Mouse (Mus musculus): Measurements from ENCODE around the gene Eef1a1. TPM values are rescaled to one million over a fixed set of nuclear protein-coding genes. Genes with fewer than 3 reads are reported as not detected.
A peak's percentile ranks its signal among the peaks of the same experiment; 100 is the strongest.

Eef1a1 gene
- polyA plus RNA-seq (2015; fragmentation: Nextera tagmentation; extraction: Ambion mirVana), result 4,476 and 4,740 TPM in 2 replicates

DNA sequence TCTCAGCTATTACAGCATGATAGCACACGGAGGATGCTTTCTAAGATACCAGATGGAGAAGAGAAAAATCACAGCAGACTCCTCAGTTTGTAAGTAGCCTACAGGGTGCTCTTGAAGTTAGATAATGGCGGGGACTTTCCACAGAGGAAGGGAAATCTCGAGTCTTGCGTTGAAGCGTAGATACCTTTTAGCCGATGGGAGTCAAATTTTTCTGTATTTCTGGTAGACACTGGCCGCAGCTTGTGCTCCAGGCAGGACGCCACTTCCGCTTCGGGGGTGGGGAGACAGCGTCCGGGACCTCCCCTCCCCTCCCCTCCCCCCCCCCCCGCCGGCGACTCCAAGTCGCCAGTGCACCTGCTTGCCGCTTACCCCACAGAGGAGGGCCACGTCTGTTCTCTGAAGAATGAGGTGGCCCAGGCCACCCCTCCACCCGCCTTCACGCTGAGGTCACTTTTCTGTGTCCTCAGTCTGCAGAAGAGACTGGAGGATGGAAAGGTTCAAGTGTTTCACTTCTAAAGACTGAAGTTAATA lies at the start of gene Eef1a1:
Eef1a1 (minus strand) TSS at position 262 of the 531 bp plus-strand sequence.
- Histone ChIP-seq H3K4me1 (replicated peaks; ENCODE audit: control insufficient read depth, insufficient read depth, low read length) (peaks cover 3% of the 10 kb centered on the region; the same call in 1 of the 2 replicates), H3K27me3 (ENCODE audit: control insufficient read depth, insufficient read depth, low read depth, low read length) (no peaks in the 10 kb centered on the region), H3K27ac (ENCODE audit: low read length) (peak within 1 kb of the TSS; percentile 79), H3K9me3 (ENCODE audit: control insufficient read depth, low read length) (no peaks in the 10 kb centered on the region), H3K4me3 (ENCODE audit: low read length) (peak within 1 kb of the TSS; percentile 56), H3K4me2 (ENCODE audit: low read depth, low read length) (peak within 1 kb of the TSS; percentile 66), H3K36me3 (ENCODE audit: control insufficient read depth, insufficient read depth, low read length) (no peaks in the 10 kb centered on the region), H3K9ac (ENCODE audit: low read length) (peak within 1 kb of the TSS; percentile 75)
- ATAC-seq (ENCODE audit: low read depth), result peak; percentile 83
- under 1% methylated on average over 16 of the region's 20 CpGs for WGBS

DNA sequence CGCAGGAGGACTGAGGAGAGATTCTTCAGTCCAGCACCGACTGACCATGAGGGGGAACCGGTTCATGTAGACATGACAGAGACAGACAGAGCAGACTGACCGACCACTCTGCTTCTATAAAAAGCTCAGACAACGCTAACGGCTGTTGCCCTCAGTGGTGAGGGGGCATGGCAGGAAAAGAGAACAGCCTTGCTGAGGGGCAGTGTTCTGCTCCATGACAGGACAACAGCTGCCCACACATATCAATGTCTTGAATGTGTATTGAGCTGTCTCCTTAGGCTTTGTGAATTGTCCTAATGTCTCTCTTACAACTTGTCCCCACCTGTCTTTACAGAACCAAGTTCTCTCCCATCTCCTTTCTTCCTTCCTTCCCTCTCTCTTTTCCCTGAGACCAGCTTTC lies 49.5 kb upstream of the Eef1a1 start:
- no peak overlapping the region for H3K9ac ChIP-seq (ENCODE audit: low read length)
- H3K9me3 ChIP-seq (ENCODE audit: control insufficient read depth, low read length), result no peaks in the 10 kb centered on the region
- no peaks in the 10 kb centered on the region for H3K27me3 ChIP-seq (ENCODE audit: control insufficient read depth, insufficient read depth, low read depth, low read length)
- H3K27ac ChIP-seq (ENCODE audit: low read length), result no peak overlapping the region
- no peaks in the 10 kb centered on the region for H3K4me1 ChIP-seq (replicated peaks; ENCODE audit: control insufficient read depth, insufficient read depth, low read length)
- ATAC-seq (ENCODE audit: low read depth), result no peak
- no peak overlapping the region for H3K4me2 ChIP-seq (ENCODE audit: low read depth, low read length)
- no peak overlapping the region for H3K4me3 ChIP-seq (ENCODE audit: low read length)
- H3K36me3 ChIP-seq (ENCODE audit: control insufficient read depth, insufficient read depth, low read length), result no peaks in the 10 kb centered on the region
- 43% methylated on average over 6 of the region's 6 CpGs for WGBS

DNA sequence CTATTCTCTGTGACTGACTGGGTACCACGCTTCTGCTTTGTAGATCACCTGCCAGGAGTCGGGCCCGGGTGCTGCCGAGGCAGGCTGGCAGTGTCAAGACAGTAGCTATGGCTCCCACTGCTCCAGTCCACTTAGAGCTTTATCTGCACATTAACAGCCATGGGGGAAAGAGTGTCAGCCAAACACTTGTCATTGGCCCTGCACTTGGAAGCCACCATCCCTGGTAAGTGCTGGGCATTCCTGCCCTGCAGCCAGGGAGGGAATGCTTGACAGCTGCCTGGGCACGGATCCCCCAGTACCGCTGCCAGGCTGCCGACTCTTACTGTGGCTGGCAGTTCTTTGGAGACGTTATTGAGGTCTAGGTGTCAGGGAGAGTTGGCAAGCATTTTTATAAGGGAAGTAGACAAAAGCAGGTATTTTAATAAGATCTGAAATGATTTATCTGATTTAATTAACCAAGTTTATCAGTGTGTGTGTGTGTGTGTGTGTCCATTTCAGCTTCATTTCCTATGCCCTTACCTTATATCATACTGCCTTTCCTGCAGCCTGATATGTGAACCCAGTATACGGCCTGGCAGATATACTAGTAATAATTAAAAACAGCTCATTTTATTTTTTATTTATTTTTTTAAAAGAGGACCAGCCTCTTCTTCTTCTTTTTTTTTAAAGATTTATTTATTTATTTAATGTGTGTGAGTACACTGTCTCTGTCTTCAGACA lies 48.4 kb upstream of the Eef1a1 start:
- Histone ChIP-seq H3K27ac (ENCODE audit: low read length) (no peak overlapping the region), H3K36me3 (ENCODE audit: control insufficient read depth, insufficient read depth, low read length) (no peaks in the 10 kb centered on the region), H3K9ac (ENCODE audit: low read length) (no peak overlapping the region), H3K4me3 (ENCODE audit: low read length) (no peak overlapping the region), H3K27me3 (ENCODE audit: control insufficient read depth, insufficient read depth, low read depth, low read length) (no peaks in the 10 kb centered on the region), H3K9me3 (ENCODE audit: control insufficient read depth, low read length) (no peaks in the 10 kb centered on the region), H3K4me2 (ENCODE audit: low read depth, low read length) (no peak overlapping the region), H3K4me1 (replicated peaks; ENCODE audit: control insufficient read depth, insufficient read depth, low read length) (peaks cover 8% of the 10 kb centered on the region)
- no peak for ATAC-seq (ENCODE audit: low read depth)
- 74% methylated on average over 9 of the region's 9 CpGs for WGBS

DNA sequence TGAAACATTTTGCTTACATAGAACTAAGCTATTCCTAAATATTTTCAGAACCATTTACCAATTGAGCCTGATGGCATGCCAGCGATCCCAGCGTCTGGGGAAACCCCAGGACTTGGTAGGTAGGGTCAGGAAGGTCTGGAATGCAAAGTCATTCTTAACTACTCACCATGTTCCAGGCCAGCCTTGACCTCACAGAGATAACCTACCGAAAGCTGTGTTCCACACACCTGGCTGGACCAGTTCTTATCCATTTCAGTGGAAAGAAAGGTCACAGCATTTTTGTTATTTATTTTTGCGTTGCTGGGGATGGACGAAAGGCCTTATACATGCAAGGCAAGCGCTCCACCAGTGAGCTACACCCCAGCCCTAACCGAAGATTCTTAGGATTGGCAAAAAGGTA lies 45.7 kb upstream of the Eef1a1 start:
- H3K4me3 ChIP-seq (ENCODE audit: low read length), result no peak overlapping the region
- no peak for ATAC-seq (ENCODE audit: low read depth)
- no peak overlapping the region for H3K9ac ChIP-seq (ENCODE audit: low read length)
- peaks cover 16% of the 10 kb centered on the region for H3K4me1 ChIP-seq (replicated peaks; ENCODE audit: control insufficient read depth, insufficient read depth, low read length)
- H3K27ac ChIP-seq (ENCODE audit: low read length), result no peak overlapping the region
- no peak overlapping the region for H3K4me2 ChIP-seq (ENCODE audit: low read depth, low read length)
- H3K27me3 ChIP-seq (ENCODE audit: control insufficient read depth, insufficient read depth, low read depth, low read length), result no peaks in the 10 kb centered on the region
- WGBS, result 78% methylated on average over 7 of the region's 7 CpGs
- no peaks in the 10 kb centered on the region for H3K36me3 ChIP-seq (ENCODE audit: control insufficient read depth, insufficient read depth, low read length)
- H3K9me3 ChIP-seq (ENCODE audit: control insufficient read depth, low read length), result no peaks in the 10 kb centered on the region

DNA sequence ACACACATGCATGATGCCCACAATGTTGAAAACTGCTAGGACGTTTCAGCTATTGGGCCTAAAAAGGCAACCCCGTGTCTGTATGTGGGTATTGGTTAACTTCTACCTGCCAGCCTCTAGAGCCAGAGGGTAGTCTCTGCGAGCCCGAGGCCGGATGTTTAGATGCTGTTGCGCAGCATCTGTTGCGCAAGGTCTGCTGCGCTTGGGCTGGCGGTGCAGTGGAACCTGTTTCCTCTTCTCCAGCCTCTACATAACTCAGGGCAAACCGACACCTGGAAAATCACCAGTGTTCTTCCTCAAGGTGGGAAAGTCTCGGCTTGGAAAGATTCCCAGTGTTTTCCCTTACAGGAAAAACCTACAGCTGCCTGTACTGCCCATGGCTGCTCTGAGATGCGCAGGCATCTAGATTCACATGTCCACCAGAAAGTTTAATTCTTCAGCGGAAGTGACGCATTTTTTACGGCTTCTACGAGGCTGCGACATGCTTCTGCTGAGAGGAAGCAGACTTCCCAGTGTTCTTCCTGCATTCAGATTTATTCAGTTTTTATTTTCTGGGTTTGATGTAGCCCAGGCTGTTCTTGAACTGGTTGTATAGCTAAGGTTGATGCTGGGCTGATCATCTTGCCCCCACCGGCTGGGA lies 44.5 kb upstream of the Eef1a1 start:
- Histone ChIP-seq H3K27ac (ENCODE audit: low read length) (no peak overlapping the region), H3K27me3 (ENCODE audit: control insufficient read depth, insufficient read depth, low read depth, low read length) (no peaks in the 10 kb centered on the region), H3K4me1 (replicated peaks; ENCODE audit: control insufficient read depth, insufficient read depth, low read length) (peaks cover 16% of the 10 kb centered on the region), H3K36me3 (ENCODE audit: control insufficient read depth, insufficient read depth, low read length) (no peaks in the 10 kb centered on the region), H3K9me3 (ENCODE audit: control insufficient read depth, low read length) (no peaks in the 10 kb centered on the region), H3K9ac (ENCODE audit: low read length) (no peak overlapping the region), H3K4me3 (ENCODE audit: low read length) (no peak overlapping the region), H3K4me2 (ENCODE audit: low read depth, low read length) (no peak overlapping the region)
- 72% methylated on average over 18 of the region's 18 CpGs for WGBS
- peak; percentile 41; the same call in 1 of the 2 replicates for ATAC-seq (ENCODE audit: low read depth)

- Histone ChIP-seq H3K9me3 (ENCODE audit: control insufficient read depth, low read length) (no peaks in the 10 kb centered on the region), H3K27me3 (ENCODE audit: control insufficient read depth, insufficient read depth, low read depth, low read length) (no peaks in the 10 kb centered on the region), H3K9ac (ENCODE audit: low read length) (no peak overlapping the region; the same call in 1 of the 2 replicates), H3K4me1 (replicated peaks; ENCODE audit: control insufficient read depth, insufficient read depth, low read length) (peaks cover 16% of the 10 kb centered on the region), H3K4me2 (ENCODE audit: low read depth, low read length) (peak overlapping the region; percentile 3; the same call in 1 of the 2 replicates), H3K27ac (ENCODE audit: low read length) (peak overlapping the region; percentile 78), H3K4me3 (ENCODE audit: low read length) (no peak overlapping the region), H3K36me3 (ENCODE audit: control insufficient read depth, insufficient read depth, low read length) (no peaks in the 10 kb centered on the region)
- WGBS, result 40% methylated on average over 9 of the region's 9 CpGs
- ATAC-seq (ENCODE audit: low read depth), result 0 out of 2 replicates have a peak, but pooled peaks have one; percentile 31
Observed at GRCm38 (mm10) chr9:78532341-78532819, 43.4 kb upstream of the Eef1a1 start.

GRCm38 (mm10) chr9:78531816-78532215 lies 42.9 kb upstream of the Eef1a1 start:
- Histone ChIP-seq H3K36me3 (ENCODE audit: control insufficient read depth, insufficient read depth, low read length) (no peaks in the 10 kb centered on the region), H3K4me1 (replicated peaks; ENCODE audit: control insufficient read depth, insufficient read depth, low read length) (peaks cover 16% of the 10 kb centered on the region), H3K4me3 (ENCODE audit: low read length) (no peak overlapping the region), H3K9me3 (ENCODE audit: control insufficient read depth, low read length) (no peaks in the 10 kb centered on the region), H3K9ac (ENCODE audit: low read length) (no peak overlapping the region; the same call in 1 of the 2 replicates), H3K27ac (ENCODE audit: low read length) (peak overlapping the region; percentile 78), H3K4me2 (ENCODE audit: low read depth, low read length) (peak overlapping the region; percentile 3; the same call in 1 of the 2 replicates), H3K27me3 (ENCODE audit: control insufficient read depth, insufficient read depth, low read depth, low read length) (no peaks in the 10 kb centered on the region)
- ATAC-seq (ENCODE audit: low read depth), result no peak
- WGBS, result 7% methylated on average over 5 of the region's 5 CpGs

DNA sequence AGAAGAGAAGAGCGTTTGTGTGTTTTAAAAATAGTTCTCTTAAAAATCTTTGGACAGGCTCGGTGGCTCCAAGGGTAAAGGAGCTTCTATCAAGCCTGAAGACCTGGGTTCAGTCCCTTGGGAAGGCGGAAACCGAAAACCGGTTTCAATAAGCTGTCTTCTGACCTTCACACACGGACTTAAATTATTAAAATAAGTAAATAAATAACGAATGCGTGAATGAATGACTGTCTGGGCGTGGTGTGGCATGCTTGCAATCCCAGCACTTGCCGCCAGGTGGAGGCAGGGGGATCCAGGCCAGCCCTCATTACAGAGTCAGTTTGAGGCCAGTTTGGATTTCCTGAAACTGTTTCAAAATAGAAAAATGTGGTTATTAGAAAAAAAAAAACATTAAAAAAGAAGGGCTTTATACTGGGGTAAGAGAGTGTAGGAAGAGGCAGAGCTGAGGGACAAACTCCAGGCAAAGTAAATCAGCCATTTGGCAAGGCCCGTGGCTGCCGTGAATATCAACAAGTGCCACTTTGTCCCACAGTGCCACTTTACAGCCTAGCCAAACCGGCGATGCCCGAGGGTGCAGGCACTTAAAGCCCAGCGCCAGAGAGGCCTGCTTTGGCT lies 38.9 kb upstream of the Eef1a1 start:
- H3K4me3 ChIP-seq (ENCODE audit: low read length), result peak overlapping the region; percentile 58
- peak overlapping the region; percentile 81 for H3K27ac ChIP-seq (ENCODE audit: low read length)
- peak overlapping the region; percentile 87 for H3K4me2 ChIP-seq (ENCODE audit: low read depth, low read length)
- H3K36me3 ChIP-seq (ENCODE audit: control insufficient read depth, insufficient read depth, low read length), result no peaks in the 10 kb centered on the region
- no peaks in the 10 kb centered on the region for H3K27me3 ChIP-seq (ENCODE audit: control insufficient read depth, insufficient read depth, low read depth, low read length)
- 3% methylated on average over 16 of the region's 16 CpGs for WGBS
- peaks cover 13% of the 10 kb centered on the region for H3K4me1 ChIP-seq (replicated peaks; ENCODE audit: control insufficient read depth, insufficient read depth, low read length)
- ATAC-seq (ENCODE audit: low read depth), result peak; percentile 77
- H3K9me3 ChIP-seq (ENCODE audit: control insufficient read depth, low read length), result no peaks in the 10 kb centered on the region
- H3K9ac ChIP-seq (ENCODE audit: low read length), result peak overlapping the region; percentile 66

DNA sequence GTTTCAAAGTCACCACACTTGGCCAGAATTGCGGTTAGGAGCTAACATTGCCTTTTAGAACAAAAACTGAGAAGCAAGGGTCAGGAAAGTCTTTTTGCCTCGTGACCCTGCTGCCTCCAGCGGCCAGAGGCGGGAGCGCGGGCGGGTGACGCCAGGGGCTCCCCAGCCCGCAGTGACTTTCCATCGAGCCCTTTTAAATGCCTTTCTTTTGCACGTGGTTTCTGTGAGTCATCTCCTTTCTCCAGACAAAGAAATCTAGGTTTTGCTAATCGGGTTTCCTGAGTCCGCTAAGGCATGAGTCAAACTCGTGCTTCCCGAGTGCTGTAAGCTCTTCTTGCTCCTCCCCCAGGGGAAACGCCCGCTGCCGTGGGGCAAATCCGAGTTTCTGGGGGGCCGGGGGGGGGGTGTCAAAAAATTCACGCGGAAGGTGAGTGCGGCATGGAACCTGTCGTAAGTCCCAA lies 38.4 kb upstream of the Eef1a1 start:
- WGBS, result under 1% methylated on average over 24 of the region's 24 CpGs
- Histone ChIP-seq H3K36me3 (ENCODE audit: control insufficient read depth, insufficient read depth, low read length) (no peaks in the 10 kb centered on the region), H3K4me1 (replicated peaks; ENCODE audit: control insufficient read depth, insufficient read depth, low read length) (peaks cover 9% of the 10 kb centered on the region), H3K27ac (ENCODE audit: low read length) (peak overlapping the region; percentile 81), H3K27me3 (ENCODE audit: control insufficient read depth, insufficient read depth, low read depth, low read length) (no peaks in the 10 kb centered on the region), H3K9me3 (ENCODE audit: control insufficient read depth, low read length) (no peaks in the 10 kb centered on the region), H3K9ac (ENCODE audit: low read length) (peak overlapping the region; percentile 66), H3K4me2 (ENCODE audit: low read depth, low read length) (peak overlapping the region; percentile 87), H3K4me3 (ENCODE audit: low read length) (peak overlapping the region; percentile 58)
- peak; percentile 83 for ATAC-seq (ENCODE audit: low read depth)

Measured in lung, embryonic 16.5 days (tissue).